Mouse (Mus musculus): ENCODE measurements around the gene Fabp1. TPM values are rescaled to one million over a fixed set of nuclear protein-coding genes. Genes with fewer than 3 reads are reported as not detected.

Gene Fabp1
- polyA plus RNA-seq, 1 experiment from 2014 or later, result not detected

GRCm38 (mm10) chr6:71249615-71250014 is 50.0 kb downstream of the Fabp1 start:
- no peaks in the 10 kb centered on the region for H3K27me3 ChIP-seq (replicated peaks)
- ATAC-seq (ENCODE audit: low FRiP score, low read depth), result no peak
- H3K4me3 ChIP-seq, result no peak overlapping the region
- H3K4me1 ChIP-seq, result no peaks in the 10 kb centered on the region
- H3K9me3 ChIP-seq, result no peaks in the 10 kb centered on the region
- H3K9ac ChIP-seq, result no peak overlapping the region
- no peak overlapping the region for H3K27ac ChIP-seq
- no peaks in the 10 kb centered on the region for H3K36me3 ChIP-seq
- 74% methylated on average over 3 of the region's 3 CpGs for WGBS
- H3K4me2 ChIP-seq (replicated peaks), result no peak overlapping the region

GRCm38 (mm10) chr6:71250951-71251350 is 51.3 kb downstream of the Fabp1 start:
- no peaks in the 10 kb centered on the region for H3K9me3 ChIP-seq
- no peaks in the 10 kb centered on the region for H3K36me3 ChIP-seq
- no peak overlapping the region for H3K9ac ChIP-seq
- H3K4me2 ChIP-seq (replicated peaks), result no peak overlapping the region
- no peak overlapping the region for H3K4me3 ChIP-seq
- no peaks in the 10 kb centered on the region for H3K27me3 ChIP-seq (replicated peaks)
- 85% methylated on average over 8 of the region's 8 CpGs for WGBS
- H3K27ac ChIP-seq, result no peak overlapping the region
- no peak for ATAC-seq (ENCODE audit: low FRiP score, low read depth)
- no peaks in the 10 kb centered on the region for H3K4me1 ChIP-seq

- Histone ChIP-seq H3K9me3 (no peaks in the 10 kb centered on the region), H3K4me3 (no peak overlapping the region), H3K4me1 (no peaks in the 10 kb centered on the region), H3K36me3 (no peaks in the 10 kb centered on the region), H3K9ac (no peak overlapping the region), H3K4me2 (replicated peaks) (no peak overlapping the region), H3K27me3 (replicated peaks) (no peaks in the 10 kb centered on the region), H3K27ac (no peak overlapping the region)
- 94% methylated on average over 6 of the region's 6 CpGs for WGBS
- no peak for ATAC-seq (ENCODE audit: low FRiP score, low read depth)
Measured at GRCm38 (mm10) chr6:71254456-71254855, 54.8 kb downstream of the Fabp1 start.

Other genes with a start within 250 kb of the Fabp1 start
- gene Foxi3, start 243.3 kb upstream of the Fabp1 start, polyA plus RNA-seq (2016; fragmentation: Nextera tagmentation; extraction: Ambion mirVana), result not detected in 2 replicates
- gene Thnsl2, start 55.4 kb upstream of the Fabp1 start, polyA plus RNA-seq (2016; fragmentation: Nextera tagmentation; extraction: Ambion mirVana), result 4.6 and 5.4 TPM in 2 replicates
- 25.3 and 26.6 TPM in 2 replicates for gene Krcc1, start 71.8 kb downstream of the Fabp1 start, polyA plus RNA-seq (2016; fragmentation: Nextera tagmentation; extraction: Ambion mirVana)
- 2.0 and 2.8 TPM in 2 replicates for gene Smyd1, start 122.4 kb downstream of the Fabp1 start, polyA plus RNA-seq (2016; fragmentation: Nextera tagmentation; extraction: Ambion mirVana)
- 0.27 TPM in 1 of 2 replicates, not detected in the other for gene Cd8b1, start 123.0 kb downstream of the Fabp1 start, polyA plus RNA-seq (2016; fragmentation: Nextera tagmentation; extraction: Ambion mirVana)
- gene Cd8a, start 173.6 kb downstream of the Fabp1 start, polyA plus RNA-seq (2016; fragmentation: Nextera tagmentation; extraction: Ambion mirVana), result not detected in 2 replicates
- 15.2 and 17.4 TPM in 2 replicates for gene Rmnd5a, start 240.8 kb downstream of the Fabp1 start, polyA plus RNA-seq (2016; fragmentation: Nextera tagmentation; extraction: Ambion mirVana)

All from neural tube, embryonic 12.5 days (tissue).